Mouse (Mus musculus) limb, embryonic 10.5 days (tissue): ENCODE measurements around the gene Pkib. TPM values are rescaled to one million over a fixed set of nuclear protein-coding genes. Genes with fewer than 3 reads are reported as not detected.

Experiments used
- DNase-seq: peaks from one replicate; pipeline ENCODE4 v3.0.0-alpha.2; 2017; ENCODE audit warnings: low spot score
- H3K27ac ChIP-seq: fragments of 300-500 bp; sonication (generic); 2 replicates; pipeline ENCODE4 v1.5.1; 2016; ENCODE audit warnings: mild to moderate bottlenecking
- H3K27me3 ChIP-seq: fragments of 300-500 bp; sonication (generic); 2 replicates; pipeline ENCODE4 v1.6.1; 2016; ENCODE audit warnings: low read depth, mild to moderate bottlenecking; ENCODE audit not compliant: poor library complexity, severe bottlenecking
- H3K36me3 ChIP-seq: fragments of 300-500 bp; sonication (generic); 2 replicates; pipeline ENCODE4 v1.6.1; 2016; ENCODE audit warnings: mild to moderate bottlenecking, moderate library complexity
- H3K4me1 ChIP-seq: fragments of 300-500 bp; sonication (generic); 2 replicates; pipeline ENCODE4 v1.6.1; 2016
- H3K4me3 ChIP-seq: fragments of 300-500 bp; sonication (generic); 2 replicates; pipeline ENCODE4 v1.5.1; 2016; ENCODE audit warnings: mild to moderate bottlenecking, moderate library complexity
- H3K9me3 ChIP-seq: fragments of 300-500 bp; sonication (generic); replicated peaks from 2 replicates; pipeline ENCODE4 v1.6.1; 2016; ENCODE audit warnings: mild to moderate bottlenecking
- WGBS: fragments of 180-500 bp; shearing (Covaris S2); methylation state at CpG from one replicate; pipeline ENCODE4 v1.1.7; 2016; 5-methylcytosine and 5-hydroxymethylcytosine counted together
- polyA plus RNA-seq: library from polyadenylated mRNA; unstranded; fragments of >200 nt; fragmentation: Nextera tagmentation; extraction: Ambion mirVana; gene quantifications from 2 replicates; pipeline ENCODE4 v1.2.1, GENCODE M21; 2016

Gene Pkib
- polyA plus RNA-seq, 1 experiment from 2014 or later: not detected

- no peak for DNase-seq
- no peaks in the 10 kb centered on the region for H3K9me3 ChIP-seq
- WGBS: 84% methylated on average over 1 of the region's 1 CpGs
Observed at GRCm38 (mm10) chr10:57663758-57664157, 32.0 kb downstream of the Pkib start.

GRCm38 (mm10) chr10:57664253-57664652 lies 32.5 kb downstream of the Pkib start:
- H3K9me3 ChIP-seq: no peaks in the 10 kb centered on the region
- H3K27me3 ChIP-seq: no peaks in the 10 kb centered on the region
- 91% methylated on average over 2 of the region's 2 CpGs for WGBS
- H3K27ac ChIP-seq: no peak overlapping the region
- H3K36me3 ChIP-seq: no peaks in the 10 kb centered on the region
- no peaks in the 10 kb centered on the region for H3K4me1 ChIP-seq
- no peak for DNase-seq
- no peak overlapping the region for H3K4me3 ChIP-seq

More at GRCm38 (mm10) chr10:57663758-57664157, 32.0 kb downstream of the Pkib start:
- no peaks in the 10 kb centered on the region for H3K27me3 ChIP-seq
- no peak overlapping the region for H3K4me3 ChIP-seq
- no peaks in the 10 kb centered on the region for H3K36me3 ChIP-seq
- no peak overlapping the region for H3K27ac ChIP-seq
- no peaks in the 10 kb centered on the region for H3K4me1 ChIP-seq

- Histone ChIP-seq H3K4me1 (no peaks in the 10 kb centered on the region), H3K4me3 (no peak overlapping the region), H3K27ac (no peak overlapping the region), H3K36me3 (no peaks in the 10 kb centered on the region), H3K9me3 (no peaks in the 10 kb centered on the region), H3K27me3 (no peaks in the 10 kb centered on the region)
- DNase-seq: no peak
Observed at GRCm38 (mm10) chr10:57675740-57676139, 44.0 kb downstream of the Pkib start.

- no peak for DNase-seq
- Histone ChIP-seq H3K4me1 (no peaks in the 10 kb centered on the region), H3K9me3 (no peaks in the 10 kb centered on the region), H3K4me3 (no peak overlapping the region), H3K27me3 (no peaks in the 10 kb centered on the region), H3K27ac (no peak overlapping the region), H3K36me3 (no peaks in the 10 kb centered on the region)
- WGBS: 85% methylated on average over 3 of the region's 3 CpGs
Observed at GRCm38 (mm10) chr10:57687999-57688398, 56.2 kb downstream of the Pkib start.

- WGBS: 82% methylated on average over 2 of the region's 2 CpGs
Observed at GRCm38 (mm10) chr10:57690161-57690560, 58.4 kb downstream of the Pkib start.

GRCm38 (mm10) chr10:57702246-57702645 lies 70.5 kb downstream of the Pkib start:
- 90% methylated on average over 4 of the region's 4 CpGs for WGBS
- Histone ChIP-seq H3K9me3 (no peaks in the 10 kb centered on the region), H3K4me1 (no peaks in the 10 kb centered on the region), H3K27me3 (no peaks in the 10 kb centered on the region), H3K27ac (no peak overlapping the region), H3K36me3 (no peaks in the 10 kb centered on the region), H3K4me3 (no peak overlapping the region)
- no peak for DNase-seq

More at GRCm38 (mm10) chr10:57690161-57690560, 58.4 kb downstream of the Pkib start:
- Histone ChIP-seq H3K4me1 (no peaks in the 10 kb centered on the region), H3K27me3 (no peaks in the 10 kb centered on the region), H3K4me3 (no peak overlapping the region), H3K36me3 (no peaks in the 10 kb centered on the region), H3K27ac (no peak overlapping the region), H3K9me3 (no peaks in the 10 kb centered on the region)
- DNase-seq: no peak

- H3K36me3 ChIP-seq: no peaks in the 10 kb centered on the region
- no peaks in the 10 kb centered on the region for H3K27me3 ChIP-seq
- H3K4me3 ChIP-seq: no peak overlapping the region
- no peaks in the 10 kb centered on the region for H3K9me3 ChIP-seq
- no peak overlapping the region for H3K27ac ChIP-seq
- H3K4me1 ChIP-seq: no peaks in the 10 kb centered on the region
- no peak for DNase-seq
Observed at GRCm38 (mm10) chr10:57721035-57721434, 89.3 kb downstream of the Pkib start.

- 84% methylated on average over 3 of the region's 3 CpGs for WGBS
- Histone ChIP-seq H3K4me3 (no peak overlapping the region), H3K36me3 (no peaks in the 10 kb centered on the region), H3K4me1 (no peaks in the 10 kb centered on the region), H3K27ac (no peak overlapping the region), H3K27me3 (no peaks in the 10 kb centered on the region), H3K9me3 (no peaks in the 10 kb centered on the region)
- no peak for DNase-seq
Observed at GRCm38 (mm10) chr10:57722363-57722762, 90.6 kb downstream of the Pkib start.

- 90% methylated on average over 8 of the region's 8 CpGs for WGBS
- Histone ChIP-seq H3K4me1 (no peaks in the 10 kb centered on the region), H3K27ac (no peak overlapping the region), H3K27me3 (no peaks in the 10 kb centered on the region), H3K9me3 (no peaks in the 10 kb centered on the region), H3K36me3 (no peaks in the 10 kb centered on the region), H3K4me3 (no peak overlapping the region)
- DNase-seq: no peak
Observed at GRCm38 (mm10) chr10:57727666-57728065, 95.9 kb downstream of the Pkib start.

GRCm38 (mm10) chr10:57731672-57732071 lies 99.9 kb downstream of the Pkib start:
- H3K27me3 ChIP-seq: no peaks in the 10 kb centered on the region
- H3K27ac ChIP-seq: no peak overlapping the region
- no peak for DNase-seq
- H3K4me1 ChIP-seq: no peaks in the 10 kb centered on the region
- no peaks in the 10 kb centered on the region for H3K36me3 ChIP-seq
- no peaks in the 10 kb centered on the region for H3K9me3 ChIP-seq
- 91% methylated on average over 3 of the region's 3 CpGs for WGBS
- no peak overlapping the region for H3K4me3 ChIP-seq

- no peak for DNase-seq
- WGBS: 86% methylated on average over 4 of the region's 4 CpGs
- H3K4me1 ChIP-seq: no peaks in the 10 kb centered on the region
- no peaks in the 10 kb centered on the region for H3K9me3 ChIP-seq
- no peaks in the 10 kb centered on the region for H3K27me3 ChIP-seq
- H3K4me3 ChIP-seq: no peak overlapping the region
- H3K36me3 ChIP-seq: no peaks in the 10 kb centered on the region
- H3K27ac ChIP-seq: no peak overlapping the region
Observed at GRCm38 (mm10) chr10:57740733-57741132, 109.0 kb downstream of the Pkib start.

GRCm38 (mm10) chr10:57741351-57741750 lies 109.6 kb downstream of the Pkib start:
- Histone ChIP-seq H3K36me3 (no peaks in the 10 kb centered on the region), H3K9me3 (no peaks in the 10 kb centered on the region), H3K27ac (no peak overlapping the region), H3K4me1 (no peaks in the 10 kb centered on the region), H3K27me3 (no peaks in the 10 kb centered on the region), H3K4me3 (no peak overlapping the region)
- WGBS: 70% methylated on average over 2 of the region's 2 CpGs
- no peak for DNase-seq

- Histone ChIP-seq H3K27ac (no peak overlapping the region), H3K36me3 (no peaks in the 10 kb centered on the region), H3K4me3 (no peak overlapping the region), H3K27me3 (no peaks in the 10 kb centered on the region), H3K9me3 (no peaks in the 10 kb centered on the region), H3K4me1 (no peaks in the 10 kb centered on the region)
- no peak for DNase-seq
- 69% methylated on average over 7 of the region's 7 CpGs for WGBS
Observed at GRCm38 (mm10) chr10:57743045-57743444, 111.3 kb downstream of the Pkib start.

GRCm38 (mm10) chr10:57743606-57744016 lies 111.8 kb downstream of the Pkib start:
- Histone ChIP-seq H3K4me1 (no peaks in the 10 kb centered on the region), H3K9me3 (no peaks in the 10 kb centered on the region), H3K4me3 (peak overlapping the region; percentile 31), H3K27ac (no peak overlapping the region), H3K27me3 (no peaks in the 10 kb centered on the region), H3K36me3 (no peaks in the 10 kb centered on the region)
- 11% methylated on average over 6 of the region's 6 CpGs for WGBS
- peak; percentile 50 for DNase-seq
